Comparison of ENCODE assay signal across 18 mouse cellular contexts in the genomic region with DNA sequence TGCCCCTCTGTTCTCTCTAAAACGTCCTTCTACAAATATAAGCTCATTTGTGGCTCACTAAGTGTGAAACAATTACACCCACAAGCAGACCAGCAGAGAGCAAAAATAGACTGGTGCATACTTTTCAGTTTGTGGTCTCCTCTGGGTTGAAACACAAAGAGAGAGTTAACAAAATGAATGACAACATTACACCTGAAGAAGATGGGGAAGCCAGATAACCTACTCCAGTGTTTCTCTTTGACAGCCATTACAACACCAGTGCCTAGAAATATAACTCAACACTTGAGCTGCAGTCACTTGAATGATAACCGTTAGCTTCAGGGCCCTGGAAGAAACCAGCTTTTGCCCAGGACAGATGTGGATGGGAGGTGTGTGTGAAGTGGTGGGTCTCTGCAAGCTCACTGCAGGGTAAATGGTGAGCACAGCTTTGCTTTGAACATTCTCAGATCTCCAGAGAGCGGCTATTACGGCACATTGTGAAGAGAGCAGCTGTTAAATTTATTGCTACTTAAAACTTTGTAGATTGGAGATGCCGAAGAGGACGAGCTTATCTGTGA.
DNase-seq lines count a peak whose midpoint lies in the region.
"Had no signal": no experiment of that assay in that cellular context is flagged by ENCODE, and none has a peak within 500 bp of the region (broad histone marks: within the 10 kb centered on the region; RNA-seq: fewer than 3 reads in every experiment).

No protein-coding gene starts in this region.

- peak; percentile 8 for DNase-seq in brain, adult 2 months (ENCODE audit: low read depth, low spot score)
- DNase-seq in naive thymus-derived CD4-positive, alpha-beta T cell, adult 2 months (ENCODE audit: low read depth) = peak; percentile 35
- peak; percentile 26 to 30 for DNase-seq in thymus, postnatal 10 days (ENCODE audit: low spot score in 2 of 2)
- DNase-seq in layer of hippocampus, postnatal 14 days (ENCODE audit: low spot score in 2 of 2) = no peak
- DNase-seq in B cell, adult 2 months = no peak
- DNase-seq in gastrocnemius, postnatal 14 days = no peak
- DNase-seq: adrenal gland, postnatal 36 days; cerebellum, adult 2 months; cerebellum, postnatal 14 days; heart, postnatal 36 days; kidney, adult 11 months; kidney, postnatal 14 days; layer of hippocampus, postnatal 36 days; left cerebral cortex, postnatal 4 days; liver, postnatal 0 days; lung, postnatal 36 days; right cerebral cortex, adult 18-20 months; spleen, adult 18-20 months had no signal

- intact Hi-C loops in gastrocnemius, postnatal 14 days (cut with DNase I; ENCODE audit: low total_unique reads) = no loop called here

Comparison
In these comparisons a context has a peak if more than half of its experiments do, and no peak if none do; other contexts are left out.
1. DNase-seq: peak in brain, adult 2 months (single experiment), naive thymus-derived CD4-positive, alpha-beta T cell, adult 2 months (single experiment) and thymus, postnatal 10 days (2 of 2); none in layer of hippocampus, postnatal 14 days (0 of 2), B cell, adult 2 months (0 of 2) and gastrocnemius, postnatal 14 days (single experiment).